Mouse (Mus musculus): ENCODE data around the gene Gm20708.

The Gm20708 gene

GRCm38 (mm10) chr11:117865988-117866387 lies 56.5 kb downstream of the Gm20708 start:
- no peak for DNase-seq (ENCODE audit: low spot score in 2 of 2)

GRCm38 (mm10) chr11:117870688-117871365 lies 61.4 kb downstream of the Gm20708 start:
- peak; percentile 44 to 64 for DNase-seq (ENCODE audit: low spot score in 2 of 2)

- DNase-seq (ENCODE audit: low spot score in 2 of 2), result no peak
Observed at GRCm38 (mm10) chr11:117871376-117871775, 61.9 kb downstream of the Gm20708 start.

GRCm38 (mm10) chr11:117871911-117872584 lies 62.6 kb downstream of the Gm20708 start:
- peak; percentile 38 to 39 for DNase-seq (ENCODE audit: low spot score in 2 of 2)

- DNase-seq (ENCODE audit: low spot score in 2 of 2), result peak in 1 of 2 experiments; percentile 37
Observed at GRCm38 (mm10) chr11:117872861-117873608, 63.6 kb downstream of the Gm20708 start, which contains the start of gene Tha1. Gene Tha1 (minus strand): TSS chr11:117873481.

GRCm38 (mm10) chr11:117874419-117874818 lies 65.0 kb downstream of the Gm20708 start:
- no peak for DNase-seq (ENCODE audit: low spot score in 2 of 2)

- DNase-seq (ENCODE audit: low spot score in 2 of 2), result no peak
Observed at GRCm38 (mm10) chr11:117875681-117876080, 66.2 kb downstream of the Gm20708 start.

- DNase-seq (ENCODE audit: low spot score in 2 of 2), result peak in 1 of 2 experiments; percentile 37
Observed at GRCm38 (mm10) chr11:117877917-117878745, 68.7 kb downstream of the Gm20708 start.

- peak in 1 of 2 experiments; percentile 36 for DNase-seq (ENCODE audit: low spot score in 2 of 2)
Observed at GRCm38 (mm10) chr11:117878892-117879291, 69.4 kb downstream of the Gm20708 start.

GRCm38 (mm10) chr11:117879676-117880075 lies 70.2 kb downstream of the Gm20708 start:
- no peak for DNase-seq (ENCODE audit: low spot score in 2 of 2)

GRCm38 (mm10) chr11:117880336-117880976 lies 71.0 kb downstream of the Gm20708 start:
- no peak for DNase-seq (ENCODE audit: low spot score in 2 of 2)

GRCm38 (mm10) chr11:117880977-117881358 lies 71.5 kb downstream of the Gm20708 start:
- DNase-seq (ENCODE audit: low spot score in 2 of 2), result no peak

GRCm38 (mm10) chr11:117881787-117882186 lies 72.3 kb downstream of the Gm20708 start:
- DNase-seq (ENCODE audit: low spot score in 2 of 2), result no peak

- no peak for DNase-seq (ENCODE audit: low spot score in 2 of 2)
Observed at GRCm38 (mm10) chr11:117882208-117882607, 72.7 kb downstream of the Gm20708 start.

- no peak for DNase-seq (ENCODE audit: low spot score in 2 of 2)
Observed at GRCm38 (mm10) chr11:117886000-117886399, 76.5 kb downstream of the Gm20708 start.

GRCm38 (mm10) chr11:117888168-117888852 lies 78.8 kb downstream of the Gm20708 start:
- no peak for DNase-seq (ENCODE audit: low spot score in 2 of 2)

- DNase-seq (ENCODE audit: low spot score in 2 of 2), result no peak
Observed at GRCm38 (mm10) chr11:117888853-117889822, 79.7 kb downstream of the Gm20708 start.

All from spleen, postnatal 14 days (tissue).